Mouse (Mus musculus) A20 (cell line): ENCODE data around the gene Prlhr.
A peak's percentile ranks its signal among the peaks of the same experiment; 100 is the strongest.

Source experiments
- DNase-seq: peaks from one replicate; pipeline ENCODE4 v3.0.0-alpha.2; 2011; ENCODE audit warnings: low read depth, low spot score

Prlhr gene

DNA sequence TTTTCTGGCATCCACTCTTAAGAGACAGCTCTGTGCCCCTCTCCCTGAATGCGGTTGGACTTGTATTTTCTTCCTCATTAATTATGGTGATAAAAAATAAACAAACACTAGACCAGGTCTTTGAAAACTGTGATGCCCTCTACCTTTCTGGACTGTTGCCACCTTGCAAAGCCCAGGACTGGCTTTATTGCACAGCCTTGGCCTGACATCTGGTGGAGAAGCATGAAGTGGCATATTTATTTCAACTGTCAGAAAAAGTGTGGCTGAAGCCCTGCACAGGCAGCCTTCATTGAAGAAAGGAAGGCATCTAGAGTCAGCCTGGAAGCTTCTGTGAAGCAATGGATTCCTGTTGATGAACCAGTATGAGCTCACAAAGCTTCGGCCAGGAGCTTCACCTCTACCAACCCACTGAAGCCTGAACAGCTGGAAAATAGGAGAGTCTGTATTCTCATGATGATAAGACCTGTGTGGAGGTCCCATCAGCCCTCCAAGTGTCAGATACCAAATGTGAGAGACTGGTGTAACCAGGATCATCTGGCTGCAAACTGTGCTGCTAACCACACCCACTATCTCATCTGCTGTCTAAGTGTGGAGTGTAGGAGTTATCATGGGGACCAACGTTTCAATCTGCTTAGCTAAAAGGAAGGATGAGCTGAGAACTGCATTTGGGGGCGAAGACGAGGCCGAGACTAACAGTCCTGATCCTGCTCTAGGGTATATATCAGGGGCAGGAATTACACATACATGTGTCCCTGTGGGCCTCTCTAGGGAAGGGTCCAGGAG lies 35.6 kb downstream of the Prlhr start:
- DNase-seq = peak; percentile 4

DNA sequence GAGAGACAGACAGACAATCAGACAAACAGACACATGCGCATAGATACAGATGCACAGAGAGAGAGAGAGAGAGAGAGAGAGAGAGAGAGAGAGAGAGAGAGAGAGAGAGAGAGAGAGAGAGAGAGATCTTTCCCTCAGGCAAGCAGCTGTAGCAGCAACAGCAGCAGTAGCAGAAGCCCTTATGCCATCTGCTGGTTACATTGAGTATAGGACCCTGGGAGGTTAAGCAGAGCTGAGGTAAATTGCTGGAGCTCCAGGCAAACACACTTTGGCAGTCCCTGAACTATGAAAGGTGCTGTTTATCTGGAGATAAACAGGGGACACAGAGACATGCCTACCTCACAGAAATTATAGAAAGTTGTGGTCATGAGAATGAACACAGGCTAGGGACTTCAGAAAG lies 50.5 kb downstream of the Prlhr start:
- peak; percentile 44 for DNase-seq
